Mouse (Mus musculus): ENCODE results near the gene Masp1.

Masp1 gene

GRCm38 (mm10) chr16:23515766-23516165 is 4.8 kb downstream of the Masp1 start:
- in situ Hi-C loops (cut with MboI, MseI), result no loop called here

DNA sequence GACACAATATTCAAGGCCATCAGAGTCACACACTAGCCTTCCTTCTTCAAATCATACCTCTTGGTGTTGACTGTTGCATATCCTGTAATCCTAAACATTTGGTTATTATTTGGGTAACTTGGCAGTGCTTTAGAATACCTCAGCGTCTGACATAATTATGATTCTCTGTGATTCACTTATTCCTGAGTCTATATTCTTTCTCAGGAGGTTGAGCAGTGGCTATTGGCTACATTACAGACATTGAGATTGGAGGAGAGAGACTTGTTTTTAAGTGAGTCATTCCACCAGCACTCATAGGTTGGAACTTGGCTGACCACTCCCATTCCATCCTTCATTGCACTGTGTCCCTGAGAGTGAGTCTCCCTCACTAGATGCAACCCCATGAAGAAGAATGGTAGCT is 7.2 kb downstream of the Masp1 start:
- in situ Hi-C loops (cut with MboI, MseI), result no loop called here

- in situ Hi-C loops (cut with MboI, MseI), result no loop called here
These were observed 9.3 kb downstream of the Masp1 start for GRCm38 (mm10) chr16:23511166-23511935.

- in situ Hi-C loops (cut with MboI, MseI), result no loop called here
These were observed 14.5 kb downstream of the Masp1 start for GRCm38 (mm10) chr16:23505904-23506687.

- in situ Hi-C loops (cut with MboI, MseI), result loop anchor here in 1 of 2 experiments (5.0 kb wide), 1 partner anchor 48 kb away; no protein-coding TSS in a partner anchor
These were observed 16.3 kb downstream of the Masp1 start for GRCm38 (mm10) chr16:23504320-23504744.

DNA sequence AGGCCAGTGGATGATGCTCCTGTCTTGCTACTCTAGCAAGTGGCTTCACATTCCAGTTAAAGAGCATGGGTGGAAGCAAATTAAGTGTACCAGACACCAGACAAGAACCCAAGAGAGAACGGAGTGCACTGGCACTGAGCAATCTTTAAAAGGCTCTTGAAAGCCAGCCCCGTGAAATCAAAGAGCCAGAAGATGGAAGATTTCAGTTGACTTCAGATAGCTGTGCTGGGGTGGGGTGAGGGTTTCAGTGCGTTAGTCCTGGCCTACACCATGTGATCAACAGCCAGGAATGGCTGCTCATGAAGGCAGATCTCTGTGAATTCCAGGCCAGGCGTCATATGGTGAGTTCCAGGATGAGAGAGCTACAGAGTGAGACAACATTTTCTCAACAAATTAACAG is 17.3 kb downstream of the Masp1 start:
- in situ Hi-C loops (cut with MboI, MseI), result loop anchor here in 1 of 2 experiments (5.0 kb wide), 1 partner anchor 49 kb away; no protein-coding TSS in a partner anchor

DNA sequence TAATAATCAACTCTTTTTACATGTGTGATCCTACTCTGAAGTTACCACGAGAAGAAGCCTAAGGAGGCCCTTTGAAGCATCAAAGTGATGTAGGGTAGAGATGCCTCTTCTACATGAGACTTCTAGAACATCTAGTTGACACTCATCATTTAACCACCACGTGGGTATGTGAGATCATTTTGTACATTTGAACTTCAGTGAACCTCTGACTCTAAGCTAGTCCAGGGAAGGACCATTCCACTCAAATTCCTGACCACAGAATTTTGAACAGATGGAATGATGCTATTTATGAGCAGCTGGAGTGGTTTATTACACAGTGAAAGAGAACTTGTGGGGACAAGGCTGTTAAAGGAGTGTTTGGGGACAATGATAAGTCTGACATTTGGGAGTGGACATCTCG is 18.1 kb downstream of the Masp1 start:
- in situ Hi-C loops (cut with MboI, MseI), result loop anchor here in 1 of 2 experiments (5.0 kb wide), 1 partner anchor 50 kb away; no protein-coding TSS in a partner anchor

GRCm38 (mm10) chr16:23501288-23501687 is 19.3 kb downstream of the Masp1 start:
- in situ Hi-C loops (cut with MboI, MseI), result loop anchor here in 1 of 2 experiments (5.0 kb wide), 1 partner anchor 51 kb away; no protein-coding TSS in a partner anchor

DNA sequence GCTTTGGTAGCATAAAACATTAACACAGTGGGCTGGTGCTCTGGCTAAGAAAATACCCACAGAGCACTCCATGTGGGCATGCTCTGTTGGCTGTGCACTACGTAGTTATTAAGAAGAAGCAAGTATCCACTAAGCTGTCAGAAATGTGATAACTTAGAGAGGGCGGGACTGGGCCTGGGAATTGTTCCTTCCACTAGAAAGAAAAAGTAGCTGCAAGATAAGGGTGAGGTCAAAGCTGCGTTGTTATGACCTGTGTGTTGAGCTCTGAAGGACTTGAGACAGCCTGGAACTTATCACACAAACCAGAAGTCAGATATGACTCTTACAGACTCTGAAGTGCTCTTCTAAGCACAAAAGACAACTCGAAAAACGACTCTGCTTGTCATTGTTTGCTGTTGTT is 20.1 kb downstream of the Masp1 start:
- in situ Hi-C loops (cut with MboI, MseI), result loop anchor here in 1 of 2 experiments (5.0 kb wide), 1 partner anchor 52 kb away; no protein-coding TSS in a partner anchor

- in situ Hi-C loops (cut with MboI, MseI), result no loop called here
These were observed 21.9 kb downstream of the Masp1 start for GRCm38 (mm10) chr16:23498691-23499131.

GRCm38 (mm10) chr16:23497881-23498280 is 22.7 kb downstream of the Masp1 start:
- in situ Hi-C loops (cut with MboI, MseI), result no loop called here

- in situ Hi-C loops (cut with MboI, MseI), result no loop called here
These were observed 23.2 kb downstream of the Masp1 start for GRCm38 (mm10) chr16:23497440-23497839.

DNA sequence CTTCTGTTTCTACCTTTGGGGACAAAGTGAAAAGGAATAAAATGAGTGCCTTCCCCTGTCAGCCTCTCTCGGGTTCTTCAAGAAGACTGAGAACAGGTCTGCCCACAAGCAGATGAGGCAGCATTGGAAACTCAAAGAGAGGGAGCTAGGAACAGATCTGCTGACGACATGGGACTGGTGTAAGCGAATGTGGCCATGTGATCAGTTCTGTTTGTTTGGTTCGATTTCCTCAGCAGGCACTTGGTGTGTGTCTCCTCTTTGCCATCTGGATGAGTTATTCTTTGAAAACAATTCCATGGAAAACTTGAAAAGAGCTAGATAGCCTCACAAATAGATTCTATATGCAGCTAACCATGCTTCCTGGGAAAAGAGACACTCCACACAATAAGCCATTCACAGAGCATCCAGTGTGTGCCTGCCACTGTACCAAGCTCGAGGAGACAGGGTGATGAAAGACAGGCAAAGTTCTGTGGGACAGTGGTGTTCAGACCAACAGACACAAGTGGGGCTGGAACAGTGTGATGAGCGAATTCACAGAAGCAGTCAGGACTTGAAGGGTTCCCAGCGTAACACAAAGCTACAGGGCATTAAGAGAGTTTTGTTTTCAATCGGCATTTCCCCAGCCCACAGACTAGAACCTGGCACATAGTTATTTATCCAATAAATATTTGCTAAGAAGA is 24.2 kb downstream of the Masp1 start:
- in situ Hi-C loops (cut with MboI, MseI), result no loop called here

DNA sequence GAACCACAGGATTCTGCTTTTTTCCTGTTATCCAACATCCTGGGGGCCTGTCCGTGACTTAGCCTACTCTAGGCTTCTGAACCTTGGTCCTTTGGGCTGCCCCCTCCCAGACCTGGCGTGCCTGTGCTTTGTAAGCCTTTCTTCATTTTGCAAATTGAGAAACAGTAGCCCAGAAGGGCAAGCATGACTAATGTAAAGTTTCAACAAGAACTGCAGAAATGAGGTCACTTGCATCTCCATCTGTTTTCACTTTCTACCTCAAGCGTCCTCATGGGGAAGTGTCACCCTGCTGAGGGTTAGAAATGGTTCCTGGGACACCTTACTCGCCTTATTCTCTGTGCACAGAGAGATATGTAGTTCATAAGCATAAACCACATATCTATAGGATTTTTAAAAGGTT is 27.8 kb downstream of the Masp1 start:
- in situ Hi-C loops (cut with MboI, MseI), result no loop called here

GRCm38 (mm10) chr16:23483292-23483691 is 37.3 kb downstream of the Masp1 start:
- in situ Hi-C loops (cut with MboI, MseI), result no loop called here

GRCm38 (mm10) chr16:23482846-23483245 is 37.8 kb downstream of the Masp1 start:
- in situ Hi-C loops (cut with MboI, MseI), result no loop called here

- in situ Hi-C loops (cut with MboI, MseI), result no loop called here
These were observed 38.4 kb downstream of the Masp1 start for GRCm38 (mm10) chr16:23482218-23482617.

DNA sequence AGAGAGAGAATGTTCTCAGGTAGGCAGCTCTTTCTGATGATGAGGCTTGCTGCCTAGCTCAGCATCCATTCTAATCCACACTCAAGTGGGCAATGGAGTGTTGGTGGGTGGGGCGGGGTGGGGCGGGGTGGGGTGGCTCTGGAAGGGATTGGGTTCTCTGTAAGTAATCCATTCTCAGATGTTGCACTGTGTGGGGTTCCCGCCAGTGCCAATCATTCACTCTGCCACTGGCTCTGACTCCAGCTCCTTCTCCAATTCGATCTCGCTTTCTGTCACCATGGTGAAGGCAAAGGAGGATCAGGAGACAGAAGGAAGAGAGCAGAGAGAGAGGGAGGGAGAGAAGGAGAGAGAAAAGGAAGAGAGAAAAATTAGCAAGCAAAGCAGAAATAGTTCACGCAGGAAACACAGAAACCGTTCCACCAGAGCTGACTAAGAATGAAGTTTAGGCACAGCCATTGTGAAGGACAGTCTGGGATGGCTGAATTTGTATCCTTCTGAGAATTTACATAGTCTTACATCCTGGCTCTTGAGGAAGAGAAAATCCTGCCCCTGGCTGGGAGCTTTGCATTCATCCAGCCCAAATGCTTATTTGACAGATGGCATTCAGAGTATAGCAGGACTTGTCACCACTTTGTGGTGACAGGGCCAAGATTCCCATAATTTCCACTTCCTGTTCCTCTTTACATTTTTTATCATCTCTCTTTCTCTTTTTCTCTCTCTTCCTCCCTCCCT is 40.6 kb downstream of the Masp1 start:
- in situ Hi-C loops (cut with MboI, MseI), result loop anchor here in 1 of 2 experiments (10.0 kb wide), 1 partner anchor 1215 kb away; no protein-coding TSS in a partner anchor

DNA sequence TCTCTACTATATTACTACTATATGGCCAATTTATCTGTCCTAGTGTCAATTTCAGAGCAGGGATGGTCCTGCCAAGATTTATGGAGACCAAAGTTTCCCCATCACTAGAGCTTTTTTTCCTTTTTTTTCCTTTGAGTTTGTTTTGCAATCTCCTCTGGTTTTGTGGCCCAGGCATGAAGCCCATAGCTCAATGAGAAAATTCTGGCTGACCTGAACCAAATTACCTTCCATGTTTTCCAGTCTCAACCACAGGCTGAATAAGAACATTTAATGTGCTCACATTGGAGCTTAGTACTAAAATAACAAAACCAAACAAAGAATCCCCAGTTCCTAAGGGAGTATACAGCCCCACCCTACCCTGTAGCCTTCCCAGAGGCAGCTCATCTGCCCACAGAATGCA is 44.0 kb downstream of the Masp1 start:
- in situ Hi-C loops (cut with MboI, MseI), result loop anchor here in 1 of 2 experiments (10.0 kb wide), 1 partner anchor 1218 kb away; no protein-coding TSS in a partner anchor

- in situ Hi-C loops (cut with MboI, MseI), result loop anchor here in 1 of 2 experiments (10.0 kb wide), 1 partner anchor 1219 kb away; no protein-coding TSS in a partner anchor
These were observed 45.0 kb downstream of the Masp1 start for GRCm38 (mm10) chr16:23475651-23476050.

GRCm38 (mm10) chr16:23472046-23472445 is 48.6 kb downstream of the Masp1 start:
- in situ Hi-C loops (cut with MboI, MseI), result loop anchor here in 1 of 2 experiments (10.0 kb wide), 1 partner anchor 1223 kb away; no protein-coding TSS in a partner anchor
